Mouse (Mus musculus) limb, embryonic 14.5 days (tissue): ENCODE measurements around the gene Gm1673. TPM values are rescaled to one million over a fixed set of nuclear protein-coding genes. Genes with fewer than 3 reads are reported as not detected.

Experiments used
- ATAC-seq: fragments of 200-750 bp; cut with Nextera tagmentation; 2 replicates; pipeline ENCODE4 v1.8.0; 2017; ENCODE audit warnings: low read depth, moderate number of reproducible peaks, moderate TSS enrichment; ENCODE audit not compliant: low FRiP score
- DNase-seq: peaks from one replicate; pipeline ENCODE4 v3.0.0-alpha.2; 2015; ENCODE audit warnings: low spot score
- H3K27ac ChIP-seq: fragments of 300-500 bp; sonication (generic); replicated peaks from 2 replicates; pipeline ENCODE4 v1.5.1; 2014; ENCODE audit warnings: low read depth, mild to moderate bottlenecking, low read length, moderate library complexity, mixed read lengths
- H3K27me3 ChIP-seq: fragments of 300-500 bp; sonication (generic); 2 replicates; pipeline ENCODE4 v1.6.1; 2014; ENCODE audit warnings: low read length, mixed read lengths; ENCODE audit not compliant: control insufficient read depth, insufficient read depth
- H3K36me3 ChIP-seq: fragments of 300-500 bp; sonication (generic); 2 replicates; pipeline ENCODE4 v1.6.1; 2014; ENCODE audit warnings: mild to moderate bottlenecking, low read length, moderate library complexity, mixed read lengths; ENCODE audit not compliant: control insufficient read depth, insufficient read depth
- H3K4me1 ChIP-seq: fragments of 300-500 bp; sonication (generic); 2 replicates; pipeline ENCODE4 v1.6.1; 2014; ENCODE audit warnings: antibody characterized with exemption, low read length, mixed read lengths; ENCODE audit not compliant: control insufficient read depth, insufficient read depth
- H3K4me2 ChIP-seq: fragments of 300-500 bp; sonication (generic); replicated peaks from 2 replicates; pipeline ENCODE4 v1.6.1; 2014; ENCODE audit warnings: low read depth, mild to moderate bottlenecking, low read length, moderate library complexity; ENCODE audit not compliant: severe bottlenecking
- H3K4me3 ChIP-seq: fragments of 300-500 bp; sonication (generic); replicated peaks from 2 replicates; pipeline ENCODE4 v1.5.1; 2014; ENCODE audit warnings: low read length
- H3K9ac ChIP-seq: fragments of 300-500 bp; sonication (generic); 2 replicates; pipeline ENCODE4 v1.6.1; 2014; ENCODE audit warnings: mild to moderate bottlenecking, low read depth, low read length, moderate library complexity; ENCODE audit not compliant: severe bottlenecking
- H3K9me3 ChIP-seq: fragments of 300-500 bp; sonication (generic); 2 replicates; pipeline ENCODE4 v1.6.1; 2016; ENCODE audit warnings: low read length; ENCODE audit not compliant: control insufficient read depth
- POLR2A ChIP-seq: fragments of 200-500 bp; IDR thresholded peaks from 2 replicates; pipeline ENCODE4 v1.8.0; 2012; ENCODE audit warnings: inconsistent platforms, mild to moderate bottlenecking, moderate library complexity, borderline replicate concordance; ENCODE audit not compliant: insufficient read depth, insufficient read length; ENCODE audit errors: extremely low read depth
- WGBS: fragments of 180-500 bp; shearing (Covaris S2); extraction: QIAGEN DNeasy Blood & Tissue Kit; methylation state at CpG from one replicate; pipeline ENCODE4 v1.1.7; 2014; 5-methylcytosine and 5-hydroxymethylcytosine counted together
- polyA plus RNA-seq, 2 experiments: library from polyadenylated mRNA; depleted of rRNA in 1 of 2; stranded (reverse) in 1 of 2; unstranded in 1 of 2; fragments of >200 nt; fragmentation: Nextera tagmentation in 1 of 2; extraction: Ambion mirVana in 1 of 2; gene quantifications; 2 replicates each; pipeline versions ENCODE4 v1.2.1 to v1.2.3; 2012 to 2014

The Gm1673 gene
- polyA plus RNA-seq, 2 experiments, result 85.0 to 114 TPM

DNA sequence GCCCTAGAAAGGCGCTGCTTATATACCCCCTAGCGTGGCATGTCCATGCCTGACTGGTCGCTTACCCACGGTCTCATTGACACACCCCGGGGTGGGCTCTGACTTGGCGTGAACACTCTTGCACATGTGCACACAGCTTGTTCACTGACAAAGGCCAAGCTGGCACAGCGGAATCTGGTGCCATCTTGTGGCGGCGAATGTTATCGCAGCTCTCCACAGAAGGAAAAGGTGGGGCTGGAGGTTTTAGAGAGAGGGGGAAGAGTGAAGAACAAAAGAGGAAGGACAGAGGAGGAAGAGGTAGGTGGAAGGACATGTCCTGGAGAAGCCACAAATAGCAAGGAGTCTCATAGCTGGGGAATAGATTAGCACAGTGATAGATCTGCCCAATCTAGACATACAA, 28.9 kb upstream of the Gm1673 start:
- WGBS, result 44% methylated on average over 10 of the region's 10 CpGs
- TF ChIP-seq POLR2A, result no peak
- Histone ChIP-seq H3K4me1 (no peaks in the 10 kb centered on the region), H3K27ac (no peak overlapping the region), H3K9ac (no peak overlapping the region), H3K4me3 (no peak overlapping the region), H3K27me3 (no peaks in the 10 kb centered on the region), H3K9me3 (peaks cover 14% of the 10 kb centered on the region), H3K4me2 (no peak overlapping the region), H3K36me3 (no peaks in the 10 kb centered on the region)
- DNase-seq (peak; percentile 16), ATAC-seq (no peak)

DNA sequence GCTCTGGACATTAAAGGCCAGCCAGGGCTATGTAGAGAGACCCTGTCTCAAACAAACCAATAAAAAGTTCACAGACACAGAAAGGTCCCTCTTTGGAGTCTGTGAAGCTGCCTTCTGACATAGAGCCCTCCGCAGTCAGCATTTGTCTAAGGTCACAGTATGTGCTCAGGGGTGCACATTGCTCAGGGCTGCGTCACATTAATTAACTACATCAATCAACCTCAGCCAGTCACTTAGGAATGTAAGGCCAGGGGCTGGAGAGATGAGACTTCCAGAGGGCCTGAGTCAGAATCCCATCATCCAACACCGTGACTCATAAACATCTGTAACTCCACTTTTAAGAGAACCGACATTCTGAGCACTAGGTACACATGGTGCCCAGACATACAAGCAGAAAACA, 27.4 kb upstream of the Gm1673 start:
- 49% methylated on average over 4 of the region's 4 CpGs for WGBS
- TF ChIP-seq POLR2A, result no peak
- Histone ChIP-seq H3K4me2 (no peak overlapping the region), H3K4me1 (no peaks in the 10 kb centered on the region), H3K27ac (no peak overlapping the region), H3K27me3 (no peaks in the 10 kb centered on the region), H3K36me3 (no peaks in the 10 kb centered on the region), H3K4me3 (no peak overlapping the region), H3K9me3 (peaks cover 14% of the 10 kb centered on the region), H3K9ac (no peak overlapping the region)
- ATAC-seq (no peak), DNase-seq (no peak)

DNA sequence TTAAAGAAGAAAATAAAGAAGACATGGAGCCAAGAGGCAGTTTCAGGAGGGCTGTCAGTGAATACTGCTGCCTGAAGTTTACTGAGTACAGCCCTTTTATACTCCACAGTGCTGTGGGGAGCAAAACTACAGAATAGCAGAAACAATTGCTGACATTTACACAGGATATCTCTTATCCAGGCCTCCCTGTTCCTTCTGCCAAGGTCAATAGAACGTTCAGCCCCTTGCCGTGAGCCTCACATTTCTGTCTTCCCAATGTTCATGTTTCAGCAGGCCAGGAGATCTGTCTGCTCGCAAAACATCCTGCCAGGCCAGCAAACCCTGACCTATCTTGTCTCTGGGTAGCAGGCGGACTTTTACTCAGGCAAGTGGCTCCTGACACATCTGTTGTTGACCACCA, 23.9 kb upstream of the Gm1673 start:
- H3K4me1 ChIP-seq, result no peaks in the 10 kb centered on the region
- no peaks in the 10 kb centered on the region for H3K27me3 ChIP-seq
- no peak for TF ChIP-seq POLR2A
- no peaks in the 10 kb centered on the region for H3K36me3 ChIP-seq
- H3K4me3 ChIP-seq, result no peak overlapping the region
- 89% methylated on average over 4 of the region's 4 CpGs for WGBS
- H3K9me3 ChIP-seq, result peaks cover 5% of the 10 kb centered on the region; the same call in 1 of the 2 replicates
- H3K4me2 ChIP-seq, result no peak overlapping the region
- H3K9ac ChIP-seq, result no peak overlapping the region
- H3K27ac ChIP-seq, result no peak overlapping the region
- DNase-seq (no peak), ATAC-seq (no peak)

DNA sequence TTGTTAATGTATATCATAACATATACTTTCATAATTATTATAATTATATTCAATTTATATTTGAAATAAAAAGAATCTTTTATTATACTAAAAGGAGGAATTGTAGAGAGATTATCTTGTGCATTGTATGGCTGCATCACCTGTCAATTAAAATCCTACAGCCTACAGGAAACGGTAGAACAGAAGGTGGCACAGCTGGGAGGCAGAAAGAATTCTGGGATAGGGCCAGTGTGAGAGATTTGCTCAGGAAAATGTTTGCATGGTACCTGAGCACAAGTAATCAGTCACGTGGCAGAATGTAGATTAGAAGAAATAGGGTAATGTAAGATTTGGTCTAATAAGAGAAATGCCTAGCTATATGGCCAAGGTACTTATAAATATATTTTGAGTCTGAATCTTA, 8.5 kb upstream of the Gm1673 start:
- TF ChIP-seq POLR2A, result no peak
- DNase-seq, result no peak
- no peak overlapping the region for H3K9ac ChIP-seq
- 55% methylated on average over 2 of the region's 2 CpGs for WGBS
- no peaks in the 10 kb centered on the region for H3K4me1 ChIP-seq
- no peak for ATAC-seq
- no peaks in the 10 kb centered on the region for H3K9me3 ChIP-seq
- no peaks in the 10 kb centered on the region for H3K27me3 ChIP-seq
- no peaks in the 10 kb centered on the region for H3K36me3 ChIP-seq
- H3K4me2 ChIP-seq, result no peak overlapping the region
- no peak overlapping the region for H3K27ac ChIP-seq
- H3K4me3 ChIP-seq, result no peak overlapping the region

DNA sequence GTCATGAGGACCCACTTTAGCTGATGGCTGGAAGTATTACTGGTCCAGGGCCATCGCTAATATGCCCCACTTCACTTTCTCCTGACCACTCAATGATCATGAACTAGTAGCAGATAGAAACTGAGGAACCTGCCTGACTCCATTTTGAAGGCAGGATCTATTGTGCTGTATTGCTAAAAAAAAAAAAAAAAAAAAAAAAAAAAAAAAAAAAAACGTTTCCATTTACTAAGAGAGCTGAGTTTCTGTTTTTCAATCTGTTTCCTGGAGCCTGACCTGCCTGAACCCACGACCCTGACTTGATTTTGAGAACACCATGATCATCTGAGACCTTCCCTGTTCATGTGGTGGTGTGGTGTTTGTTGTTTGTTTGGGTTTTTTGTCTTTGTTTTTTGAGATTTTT, 7.0 kb upstream of the Gm1673 start:
- no peak for TF ChIP-seq POLR2A

DNA sequence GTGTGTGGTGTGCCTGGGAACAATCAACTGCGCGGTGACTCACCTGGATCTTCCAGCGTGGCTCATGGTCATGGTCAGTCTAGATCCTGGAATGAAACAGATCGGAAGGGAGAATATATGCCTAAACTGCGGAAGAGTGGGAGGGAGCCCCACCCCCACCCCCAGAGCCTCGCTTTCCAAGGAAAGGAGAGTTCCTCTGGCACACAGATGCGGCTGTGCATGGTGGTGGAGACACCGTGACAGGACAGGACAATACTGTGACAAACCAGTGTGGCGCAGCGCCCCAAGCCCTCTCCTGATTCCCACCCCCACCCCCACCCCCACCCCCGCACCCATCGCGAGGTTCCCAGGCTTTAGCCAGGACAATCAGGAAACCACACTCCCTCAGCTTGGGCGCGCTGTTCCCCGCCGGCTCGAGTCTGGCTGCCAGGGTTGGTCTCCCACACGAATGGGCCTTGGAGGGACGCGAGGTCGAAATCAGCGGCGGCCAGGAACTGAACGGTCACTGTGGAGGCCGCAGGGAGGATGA, 438 bp upstream of the Gm1673 start:
- peak; percentile 31 for ATAC-seq

More for the DNA sequence above, 7.0 kb upstream of the Gm1673 start:
- Histone ChIP-seq H3K9me3 (no peaks in the 10 kb centered on the region), H3K36me3 (no peaks in the 10 kb centered on the region), H3K4me1 (no peaks in the 10 kb centered on the region), H3K27me3 (no peaks in the 10 kb centered on the region), H3K9ac (no peak overlapping the region), H3K4me2 (no peak overlapping the region), H3K4me3 (no peak overlapping the region), H3K27ac (no peak overlapping the region)
- WGBS, result 45% methylated on average over 3 of the region's 3 CpGs
- ATAC-seq (no peak), DNase-seq (no peak)

More for the DNA sequence above, 438 bp upstream of the Gm1673 start:
- DNase-seq, result no peak
- H3K27ac ChIP-seq, result peak overlapping the region; percentile 71
- peaks cover 12% of the 10 kb centered on the region for H3K4me1 ChIP-seq
- TF ChIP-seq POLR2A, result no peak
- H3K27me3 ChIP-seq, result no peaks in the 10 kb centered on the region
- WGBS, result 4% methylated on average over 24 of the region's 26 CpGs
- peak overlapping the region; percentile 93 for H3K4me2 ChIP-seq
- peak overlapping the region; percentile 71 for H3K9ac ChIP-seq
- H3K9me3 ChIP-seq, result no peaks in the 10 kb centered on the region
- peaks cover 10% of the 10 kb centered on the region for H3K36me3 ChIP-seq
- peak overlapping the region; percentile 92 for H3K4me3 ChIP-seq
